Mouse (Mus musculus) midbrain, embryonic 14.5 days (tissue): ENCODE data around the gene Scn9a. TPM values are rescaled to one million over a fixed set of nuclear protein-coding genes. Genes with fewer than 3 reads are reported as not detected.

Source experiments
- ATAC-seq: fragments of 200-750 bp; cut with Nextera tagmentation; 2 replicates; pipeline ENCODE4 v1.8.0; 2017; ENCODE audit warnings: moderate number of reproducible peaks, moderate library complexity; ENCODE audit not compliant: low FRiP score, low TSS enrichment
- DNase-seq: peaks from one replicate; pipeline ENCODE4 v3.0.0-alpha.2; 2015
- H3K27ac ChIP-seq: fragments of 300-500 bp; sonication (generic); replicated peaks from 2 replicates; pipeline ENCODE4 v1.5.1; 2014; ENCODE audit warnings: mild to moderate bottlenecking, low read depth, low read length, moderate library complexity
- H3K27me3 ChIP-seq: fragments of 300-500 bp; sonication (generic); 2 replicates; pipeline ENCODE4 v1.6.1; 2014; ENCODE audit warnings: low read length, control low read depth, mixed read lengths; ENCODE audit not compliant: control insufficient read depth, insufficient read depth
- H3K36me3 ChIP-seq: fragments of 300-500 bp; sonication (generic); 2 replicates; pipeline ENCODE4 v1.6.1; 2014; ENCODE audit warnings: low read length, control low read depth; ENCODE audit not compliant: control insufficient read depth, insufficient read depth
- H3K4me1 ChIP-seq: fragments of 300-500 bp; sonication (generic); 2 replicates; pipeline ENCODE4 v1.6.1; 2014; ENCODE audit warnings: mild to moderate bottlenecking, antibody characterized with exemption, low read length, control low read depth; ENCODE audit not compliant: control insufficient read depth, insufficient read depth
- H3K4me2 ChIP-seq: fragments of 300-500 bp; sonication (generic); 2 replicates; pipeline ENCODE4 v1.6.1; 2014; ENCODE audit warnings: mild to moderate bottlenecking, low read length, moderate library complexity
- H3K4me3 ChIP-seq: fragments of 300-500 bp; sonication (generic); replicated peaks from 2 replicates; pipeline ENCODE4 v1.5.1; 2014; ENCODE audit warnings: low read depth, low read length
- H3K9ac ChIP-seq: fragments of 300-500 bp; sonication (generic); replicated peaks from 2 replicates; pipeline ENCODE4 v1.6.1; 2014; ENCODE audit warnings: mild to moderate bottlenecking, low read length, moderate library complexity
- H3K9me3 ChIP-seq: fragments of 300-500 bp; sonication (generic); 2 replicates; pipeline ENCODE4 v1.6.1; 2016; ENCODE audit warnings: low read length, control low read depth, mixed read lengths; ENCODE audit not compliant: control insufficient read depth
- WGBS: fragments of 180-500 bp; shearing (Covaris S2); extraction: QIAGEN DNeasy Blood & Tissue Kit; methylation state at CpG from one replicate; pipeline ENCODE4 v1.1.7; 2014; 5-methylcytosine and 5-hydroxymethylcytosine counted together
- polyA plus RNA-seq: library from polyadenylated mRNA; unstranded; fragments of >200 nt; fragmentation: Nextera tagmentation; extraction: Ambion mirVana; gene quantifications from 2 replicates; pipeline ENCODE4 v1.2.1, GENCODE M21; 2014

Scn9a gene
- polyA plus RNA-seq, 1 experiment from 2014 or later, result 8.5 TPM

DNA sequence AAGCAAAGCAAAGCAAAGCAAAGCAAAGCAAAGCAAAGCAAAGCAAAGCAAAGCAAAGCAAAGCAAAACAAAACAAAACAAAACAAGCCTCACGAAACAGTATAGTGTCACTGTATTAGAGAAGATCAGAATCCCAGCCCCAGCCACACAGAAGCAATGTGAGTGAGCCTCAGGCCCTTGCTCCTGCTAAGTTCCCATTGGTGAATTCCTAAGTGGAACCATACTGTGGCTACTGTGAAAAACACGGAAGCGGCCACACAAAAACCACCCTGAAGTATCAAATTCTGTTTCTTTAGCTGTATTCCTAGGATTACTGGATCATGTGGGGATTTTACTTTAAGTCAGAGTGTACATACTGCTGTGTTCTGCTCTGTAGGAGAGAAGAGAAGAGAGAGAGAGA, 198.5 kb downstream of the Scn9a start:
- H3K36me3 ChIP-seq, result no peaks in the 10 kb centered on the region
- no peaks in the 10 kb centered on the region for H3K27me3 ChIP-seq
- no peak for DNase-seq
- H3K4me1 ChIP-seq, result peaks cover 6% of the 10 kb centered on the region; the same call in 1 of the 2 replicates
- 61% methylated on average over 3 of the region's 3 CpGs for WGBS
- H3K4me3 ChIP-seq, result no peak overlapping the region
- no peak overlapping the region for H3K4me2 ChIP-seq
- H3K9me3 ChIP-seq, result no peaks in the 10 kb centered on the region
- H3K27ac ChIP-seq, result no peak overlapping the region
- H3K9ac ChIP-seq, result no peak overlapping the region
- no peak for ATAC-seq

Other genes with a start within 250 kb of the Scn9a start
- 15.2 and 15.5 TPM in 2 replicates for gene Scn1a, start 194.1 kb downstream of the Scn9a start, polyA plus RNA-seq
- gene Scn7a, start 150.0 kb upstream of the Scn9a start, polyA plus RNA-seq, result 0.39 and 0.51 TPM in 2 replicates